Comparison of ENCODE assay signal across 8 mouse cellular contexts in genomic region chr15:80065414-80065813, GRCm38 (mm10). TPM values are rescaled to one million over a fixed set of nuclear protein-coding genes. Genes with fewer than 3 reads are reported as not detected.
DNase-seq lines count a peak whose midpoint lies in the region; ATAC-seq and TF ChIP-seq lines count a peak whose summit lies in the region.

No protein-coding gene starts in this region.

- no peak overlapping the region for H3K4me2 ChIP-seq in kidney, embryonic 14.5 days (replicated peaks; ENCODE audit: low read depth, low read length)

- H3K4me3 ChIP-seq in kidney, embryonic 14.5 days (ENCODE audit: low read length) = no peak overlapping the region
- H3K4me3 ChIP-seq in ES-E14 (ENCODE audit: insufficient read depth in 1 of 2, low read depth in 1 of 2, low read length in 2 of 2, poor library complexity in 1 of 2, severe bottlenecking in 1 of 2) = peak overlapping the region in 1 of 2 experiments; percentile 10; a peak in 1 of 4 replicates

- H3K9me3 ChIP-seq in kidney, embryonic 14.5 days (ENCODE audit: control insufficient read depth, low read length) = no peaks in the 10 kb centered on the region
- H3K9me3 ChIP-seq in ES-E14 (ENCODE audit: control insufficient read depth, insufficient read depth, low read depth, low read length) = no peaks in the 10 kb centered on the region

- no peak overlapping the region for H3K9ac ChIP-seq in kidney, embryonic 14.5 days (ENCODE audit: low read depth, low read length)
- H3K9ac ChIP-seq in ES-E14 (ENCODE audit: insufficient read depth, low read depth, low read length, poor library complexity, severe bottlenecking) = no peak overlapping the region

- ATAC-seq in kidney, embryonic 14.5 days (ENCODE audit: low FRiP score, low TSS enrichment) = no peak

- no peaks in the 10 kb centered on the region for H3K27me3 ChIP-seq in kidney, embryonic 14.5 days (ENCODE audit: control insufficient read depth, insufficient read depth, low read length)

- DNase-seq in kidney, adult 18-20 months = peak; percentile 60
- DNase-seq in ES-E14 (ENCODE audit: low read depth, low spot score) = no peak
- DNase-seq in embryo, embryonic 10.5 days (ENCODE audit: low spot score) = peak; percentile 69
- DNase-seq in lung, postnatal 36 days = peak; percentile 67
- no peak for DNase-seq in layer of hippocampus, postnatal 14 days (ENCODE audit: low spot score in 2 of 2)
- DNase-seq in cerebellum, adult 8-10 months = no peak
- DNase-seq in spleen, adult 18-20 months = no peak

- WGBS in kidney, embryonic 14.5 days = 12% methylated on average over 13 of the region's 13 CpGs

- no peaks in the 10 kb centered on the region for H3K36me3 ChIP-seq in kidney, embryonic 14.5 days (ENCODE audit: control insufficient read depth, insufficient read depth, low read length)
- H3K36me3 ChIP-seq in ES-E14 (ENCODE audit: control insufficient read depth, insufficient read depth, low read length, poor library complexity, severe bottlenecking) = no peaks in the 10 kb centered on the region

- no peaks in the 10 kb centered on the region; the same call in 1 of the 2 replicates for H3K4me1 ChIP-seq in kidney, embryonic 14.5 days (ENCODE audit: control insufficient read depth, insufficient read depth, low read length)
- peaks cover 2 to 18% of the 10 kb centered on the region in 2 experiments; a peak in 2 of 4 replicates for H3K4me1 ChIP-seq in ES-E14 (ENCODE audit: control insufficient read depth in 2 of 2, insufficient read depth in 2 of 2, low read length in 2 of 2, poor library complexity in 1 of 2)

- H3K27ac ChIP-seq in kidney, embryonic 14.5 days (ENCODE audit: low read depth, low read length) = no peak overlapping the region
- no peak overlapping the region for H3K27ac ChIP-seq in ES-E14 (ENCODE audit: insufficient read depth, low read depth, low read length, poor library complexity, severe bottlenecking)

- in situ Hi-C loops in ES-E14 (cut with MboI; ENCODE audit: low sequenced_read_pairs in 2 of 2, unreplicated experiment in 2 of 2) = loop anchor here in 1 of 2 experiments (10.0 to 25.0 kb wide), 2 partner anchors 121 to 303 kb away; no protein-coding TSS in a partner anchor

TF ChIP-seq in ES-E14, 5 proteins besides CTCF, POLR2A, EP300 and RAD21:
- TF ChIP-seq HCFC1 (IDR thresholded peaks at IDR 0.05; ENCODE audit: borderline replicate concordance, insufficient read depth, low read length) = no peak
- TF ChIP-seq ZC3H11A (IDR thresholded peaks at IDR 0.05; ENCODE audit: borderline replicate concordance, low read depth, low read length) = peak; percentile 84
- no peak for TF ChIP-seq MAFK (IDR thresholded peaks at IDR 0.05; ENCODE audit: insufficient read depth, low read depth, low read length)
- TF ChIP-seq ZNF384 (IDR thresholded peaks at IDR 0.05; ENCODE audit: low read depth, low read length) = no peak

RNA-seq across cellular contexts. Expression of gene Syngr1, which starts 25.7 kb away (rescaled TPM):
- 9.5 and 11.9 TPM in 2 replicates for polyA plus RNA-seq in kidney, embryonic 14.5 days (2014; fragmentation: Nextera tagmentation; extraction: Ambion mirVana)
- total RNA-seq in ES-E14 (2012; rRNA removed) = 78.8 and 105 TPM in 2 replicates
- 100 to 1,000 TPM; 462 to 472 TPM for total RNA-seq in layer of hippocampus, postnatal 14 days (2021)

RNA-seq across cellular contexts. Expression of gene Rpl3, which starts 26.3 kb away (rescaled TPM):
- 1,350 and 1,409 TPM in 2 replicates for polyA plus RNA-seq in kidney, embryonic 14.5 days (2014; fragmentation: Nextera tagmentation; extraction: Ambion mirVana)
- 1,661 and 1,803 TPM in 2 replicates for total RNA-seq in ES-E14 (2012; rRNA removed)
- 100 to 1,000 TPM; 460 to 491 TPM for total RNA-seq in layer of hippocampus, postnatal 14 days (2021)

RNA-seq across cellular contexts. Expression of gene Pdgfb, which starts 50.6 kb away (rescaled TPM):
- 5.0 and 5.8 TPM in 2 replicates for polyA plus RNA-seq in kidney, embryonic 14.5 days (2014; fragmentation: Nextera tagmentation; extraction: Ambion mirVana)
- total RNA-seq in ES-E14 (2012; rRNA removed) = 9.5 and 12.1 TPM in 2 replicates
- 10 to 100 TPM; 45.4 to 48.1 TPM for total RNA-seq in layer of hippocampus, postnatal 14 days (2021)

Comparison
In these comparisons a context has a peak if more than half of its experiments do, and no peak if none do; other contexts are left out.
1. DNase-seq: peak in kidney, adult 18-20 months (single experiment), embryo, embryonic 10.5 days (single experiment) and lung, postnatal 36 days (single experiment); none in ES-E14 (single experiment), layer of hippocampus, postnatal 14 days (0 of 2), cerebellum, adult 8-10 months (single experiment) and spleen, adult 18-20 months (0 of 2).